Mouse (Mus musculus) v-Abl transformed pro-B cells (cell line): ENCODE results near the gene Defb9.
"Not testable (repeated sequence)": the region's sequence is repeated elsewhere in the genome, so short reads cannot be mapped to it uniquely, and the experiment has no call there.

Source experiments
- in situ Hi-C, 2 experiments: fragments of 400-800 bp; cut with MboI; formaldehyde crosslinking; loops; one replicate each; pipeline ENCODE4 v1.15.1; 2025; ENCODE audit not compliant: unreplicated experiment in 2 of 2

Defb9 gene

DNA sequence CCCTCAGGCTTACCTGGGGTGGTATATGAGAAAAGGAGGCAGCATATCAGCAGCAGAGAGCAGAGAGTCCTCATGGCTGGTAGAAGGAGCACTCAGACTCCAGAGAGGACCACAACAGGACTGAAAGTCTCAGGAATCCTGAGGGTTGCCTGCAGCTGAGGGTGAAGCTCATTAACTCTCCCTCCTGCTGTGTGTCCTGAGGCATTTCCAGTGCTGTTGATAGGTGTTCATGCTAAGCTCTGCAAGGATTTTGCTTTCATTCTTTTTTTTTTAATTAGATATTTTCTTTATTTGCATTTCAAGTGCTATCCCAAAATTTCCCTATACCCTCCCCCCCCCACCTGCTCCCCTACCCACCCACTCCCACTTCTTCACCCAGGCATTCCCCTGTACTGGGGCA lies at the start of gene Defb9:
Defb9 (minus strand) TSS at position 101 of the 400 bp plus-strand sequence.
- in situ Hi-C loops, result not testable (repeated sequence)

DNA sequence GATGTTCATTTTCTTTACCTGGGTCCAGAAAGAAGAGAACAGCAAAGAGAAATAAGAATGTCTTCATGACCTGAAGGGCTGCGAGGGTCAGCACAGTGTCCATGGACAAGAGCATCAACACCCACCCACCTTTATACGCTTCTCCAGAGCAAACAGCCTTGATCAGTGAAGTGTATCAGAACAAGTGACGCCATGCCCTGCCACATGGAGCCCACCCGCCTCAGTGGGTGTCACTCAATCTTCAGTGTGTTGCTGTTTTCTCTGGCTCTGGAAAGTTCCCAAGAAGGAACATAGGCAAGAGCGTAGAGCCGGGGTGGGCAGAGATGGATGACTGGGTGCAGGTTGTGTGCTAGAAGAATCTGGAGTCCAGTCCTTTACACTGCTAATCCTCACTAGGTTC lies 47.4 kb upstream of the Defb9 start, which contains the start of gene Defb15:
Defb15 (minus strand) TSS at position 101 of the 400 bp plus-strand sequence.
- in situ Hi-C loops, result no loop called here

DNA sequence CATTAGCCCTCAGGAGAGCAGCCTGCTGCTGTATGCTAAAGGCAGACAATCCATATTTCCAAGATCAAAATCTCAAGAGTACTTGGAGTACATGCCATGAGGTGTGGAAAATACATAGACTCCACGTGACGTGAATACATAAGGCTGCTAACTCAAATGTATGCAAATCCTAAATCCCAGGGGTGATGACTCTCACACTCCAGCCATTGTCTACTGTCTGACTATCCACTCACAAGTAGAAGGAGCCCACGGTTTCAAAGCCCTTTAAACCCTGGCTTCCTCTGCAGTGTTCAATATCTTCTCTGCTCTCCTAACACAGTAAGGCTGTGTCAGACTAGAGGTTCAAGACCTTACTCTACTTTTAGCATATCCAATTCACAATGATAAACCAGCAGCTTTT lies 45.5 kb upstream of the Defb9 start:
- in situ Hi-C loops, result not testable (repeated sequence)

- in situ Hi-C loops, result no loop called here
Observed at GRCm38 (mm10) chr8:21915625-21916024, 30.4 kb upstream of the Defb9 start.

- in situ Hi-C loops, result no loop called here
Observed at GRCm38 (mm10) chr8:21912554-21912953, 27.3 kb upstream of the Defb9 start.

- in situ Hi-C loops, result no loop called here
Observed at GRCm38 (mm10) chr8:21911931-21912330, 26.7 kb upstream of the Defb9 start.

GRCm38 (mm10) chr8:21906290-21906689 lies 21.1 kb upstream of the Defb9 start, which contains the start of gene Defb11:
Gene Defb11 (minus strand): TSS chr8:21906412.
- in situ Hi-C loops, result not testable (repeated sequence)

DNA sequence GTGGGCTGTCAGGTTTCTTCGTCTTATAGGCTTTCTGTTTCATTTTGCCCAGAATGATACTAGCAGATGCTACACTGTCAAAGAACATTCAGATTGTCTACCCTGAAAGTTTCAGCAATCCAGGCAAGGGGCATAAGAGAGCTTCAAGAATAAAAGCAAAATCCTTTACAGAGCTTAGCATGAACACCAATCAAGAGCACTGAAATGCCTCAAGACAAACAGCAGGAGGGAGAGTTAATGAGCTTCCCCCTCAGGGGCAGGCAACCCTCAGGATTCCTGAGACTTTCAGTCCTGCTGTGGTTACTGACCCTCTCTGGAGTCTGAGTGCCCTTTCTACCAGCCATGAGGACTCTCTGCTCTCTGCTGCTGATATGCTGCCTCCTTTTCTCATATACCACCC lies 26.6 kb downstream of the Defb9 start, which contains the start of gene Defb10:
Defb10 (plus strand) TSS at position 316 of the 400 bp plus-strand sequence.
- in situ Hi-C loops, result not testable (repeated sequence)
